Mouse (Mus musculus) lung, postnatal 25 days (tissue): Measurements from ENCODE around the gene Abcc3.
A peak's percentile ranks its signal among the peaks of the same experiment; 100 is the strongest.

ENCODE experiments used
- DNase-seq: peaks from one replicate; pipeline ENCODE4 v3.0.0; 2022; ENCODE audit warnings: low spot score

The Abcc3 gene

GRCm38 (mm10) chr11:94324618-94325017 lies 68.2 kb downstream of the Abcc3 start:
- no peak for DNase-seq

- DNase-seq = no peak
Measured at GRCm38 (mm10) chr11:94323271-94323925, 69.4 kb downstream of the Abcc3 start.

GRCm38 (mm10) chr11:94322636-94323035 lies 70.2 kb downstream of the Abcc3 start:
- no peak for DNase-seq

- peak; percentile 95 for DNase-seq
Measured at GRCm38 (mm10) chr11:94321931-94322400, 70.8 kb downstream of the Abcc3 start, which contains the start of gene Luc7l3. Gene Luc7l3, minus strand, starts transcription at chr11:94321988.

- DNase-seq = no peak
Measured at GRCm38 (mm10) chr11:94320969-94321930, 71.5 kb downstream of the Abcc3 start.

GRCm38 (mm10) chr11:94318056-94318455 lies 74.7 kb downstream of the Abcc3 start:
- no peak for DNase-seq

- DNase-seq = no peak
Measured at GRCm38 (mm10) chr11:94317515-94317914, 75.3 kb downstream of the Abcc3 start.

- DNase-seq = no peak
Measured at GRCm38 (mm10) chr11:94317014-94317413, 75.8 kb downstream of the Abcc3 start.

- no peak for DNase-seq
Measured at GRCm38 (mm10) chr11:94316528-94316927, 76.3 kb downstream of the Abcc3 start.

GRCm38 (mm10) chr11:94315308-94315707 lies 77.5 kb downstream of the Abcc3 start:
- no peak for DNase-seq

GRCm38 (mm10) chr11:94314098-94314652 lies 78.6 kb downstream of the Abcc3 start:
- no peak for DNase-seq

GRCm38 (mm10) chr11:94312733-94313132 lies 80.1 kb downstream of the Abcc3 start:
- DNase-seq = no peak

- DNase-seq = no peak
Measured at GRCm38 (mm10) chr11:94294996-94295845, 97.6 kb downstream of the Abcc3 start.
